Mouse (Mus musculus) spleen, postnatal 4 days (tissue): ENCODE data around the gene Ptpa.
A peak's percentile ranks its signal among the peaks of the same experiment; 100 is the strongest.

Experiments used
- DNase-seq, 2 experiments: peaks; one replicate each; pipeline ENCODE4 v3.0.0; 2022; ENCODE audit warnings: low spot score in 2 of 2

Ptpa gene

DNA sequence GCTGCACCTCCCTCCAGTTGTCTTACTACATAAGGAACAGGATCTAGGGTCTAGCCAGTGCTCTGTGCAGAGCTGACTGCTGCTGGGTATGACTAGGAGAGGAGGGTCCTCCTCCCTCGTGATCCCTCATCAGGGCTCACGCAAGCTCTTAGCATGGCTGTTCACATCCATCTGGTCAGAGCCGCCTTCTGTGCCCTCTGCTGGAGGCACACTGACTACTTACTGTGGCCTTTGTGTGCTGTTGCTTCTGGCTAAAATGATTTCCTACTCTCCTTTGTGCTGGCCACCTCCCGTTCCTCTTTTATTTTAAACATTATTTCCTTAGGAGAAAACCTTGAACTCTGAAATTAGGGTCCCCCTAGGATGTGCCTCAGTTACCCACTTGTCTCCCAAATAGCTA is 21.0 kb downstream of the Ptpa start:
- DNase-seq: no peak

DNA sequence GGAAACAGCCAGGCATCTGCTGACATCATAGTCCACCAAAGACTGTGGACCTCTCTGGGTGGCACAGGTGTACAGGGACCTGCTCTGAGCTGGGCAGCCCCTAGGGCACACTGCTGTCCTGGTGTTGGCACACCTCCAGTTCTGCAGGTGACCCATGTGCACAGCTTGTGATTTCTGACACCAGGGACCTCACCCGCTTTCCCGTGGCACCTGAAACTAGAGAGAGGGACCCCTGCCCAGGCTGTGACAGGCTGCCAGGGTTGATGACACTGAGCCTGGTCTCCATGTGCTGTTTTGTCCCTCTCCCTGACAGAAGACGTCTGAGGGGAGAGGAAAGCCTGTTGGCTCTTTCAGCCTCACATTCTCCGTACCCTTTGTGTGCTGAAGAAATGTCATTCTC is 22.0 kb downstream of the Ptpa start:
- DNase-seq: no peak

DNA sequence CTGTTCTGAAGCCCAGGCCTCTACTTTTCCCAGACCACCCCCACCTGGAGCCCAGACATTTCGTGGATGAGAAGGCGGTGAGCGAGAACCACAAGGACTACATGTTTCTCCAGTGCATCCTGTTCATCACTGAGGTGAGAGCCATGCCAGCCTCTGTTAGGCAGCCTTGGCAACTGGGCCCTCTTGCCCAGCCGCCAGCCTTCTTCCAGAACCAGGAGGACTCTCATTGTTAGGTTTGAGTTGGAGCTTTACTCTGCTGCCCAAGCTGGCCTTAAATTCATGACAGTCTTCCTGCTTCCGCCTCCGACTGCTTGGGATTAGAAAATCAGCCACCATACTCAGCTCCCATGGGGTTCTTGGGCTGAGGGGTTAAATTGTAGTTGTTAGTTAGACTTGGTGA is 23.8 kb downstream of the Ptpa start:
- no peak for DNase-seq

DNA sequence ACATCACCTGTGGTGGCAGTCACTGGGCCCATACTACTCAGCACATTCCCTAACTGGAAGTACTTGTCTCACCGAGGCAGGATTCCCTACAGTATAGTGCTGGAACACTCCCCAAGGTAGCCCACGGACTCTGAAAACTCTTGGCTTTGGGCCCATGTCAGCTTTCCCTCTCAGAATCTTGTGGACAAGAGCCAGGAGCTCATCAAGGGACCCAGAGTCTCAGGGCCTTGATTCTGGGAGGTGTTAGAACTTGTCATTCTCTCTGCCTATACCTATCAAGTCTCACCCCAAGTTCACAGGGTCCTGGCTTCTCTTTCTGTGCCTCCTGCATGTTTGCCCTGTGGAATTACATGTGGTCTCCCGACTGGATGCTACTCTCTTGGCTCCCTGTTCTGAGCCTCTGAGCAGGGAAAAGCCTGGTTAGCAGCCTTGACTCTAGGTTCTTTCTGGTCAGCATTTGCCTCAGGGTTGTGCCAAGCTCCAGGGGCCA is 24.4 kb downstream of the Ptpa start:
- DNase-seq: no peak

DNA sequence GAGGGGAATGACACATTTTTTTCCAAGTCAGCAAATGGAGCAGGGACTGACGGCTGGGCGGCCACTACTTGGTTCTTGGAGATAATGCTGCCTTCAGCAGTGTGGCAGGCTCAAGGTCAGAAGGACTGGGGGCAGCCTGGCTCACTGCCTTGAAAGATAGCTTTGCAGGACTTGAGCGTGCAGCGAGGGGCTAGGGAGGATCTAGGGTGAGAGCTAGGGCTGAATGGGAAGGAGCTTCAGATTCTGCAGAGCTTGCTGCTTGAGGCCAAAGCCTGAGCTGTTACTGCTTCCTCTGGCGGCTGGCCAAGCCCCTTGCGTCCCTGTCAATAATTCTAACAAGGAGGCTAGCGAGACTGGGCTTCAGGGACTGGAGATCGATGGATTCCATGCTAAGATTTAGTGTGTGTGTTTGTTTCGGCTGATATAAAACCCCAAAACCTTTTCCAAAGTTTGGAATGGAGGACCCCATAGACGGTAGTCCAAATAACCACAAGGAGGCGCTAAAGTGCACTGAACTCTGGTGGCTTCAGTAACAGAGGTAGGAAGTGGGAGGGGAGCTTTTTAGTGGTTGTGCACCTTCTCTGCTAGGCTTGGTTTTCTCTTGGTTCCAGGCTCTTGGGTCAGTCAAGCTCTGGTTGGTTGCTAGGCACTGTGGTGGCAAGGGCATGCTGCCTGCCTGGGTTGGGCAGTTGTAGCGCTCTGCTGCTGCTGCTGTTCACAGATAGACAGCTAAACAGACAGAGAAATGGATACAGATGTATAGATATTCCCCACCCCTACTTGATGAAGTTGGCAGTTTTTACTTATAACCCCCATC is 25.1 kb downstream of the Ptpa start:
- peak; percentile 60 to 78 for DNase-seq

DNA sequence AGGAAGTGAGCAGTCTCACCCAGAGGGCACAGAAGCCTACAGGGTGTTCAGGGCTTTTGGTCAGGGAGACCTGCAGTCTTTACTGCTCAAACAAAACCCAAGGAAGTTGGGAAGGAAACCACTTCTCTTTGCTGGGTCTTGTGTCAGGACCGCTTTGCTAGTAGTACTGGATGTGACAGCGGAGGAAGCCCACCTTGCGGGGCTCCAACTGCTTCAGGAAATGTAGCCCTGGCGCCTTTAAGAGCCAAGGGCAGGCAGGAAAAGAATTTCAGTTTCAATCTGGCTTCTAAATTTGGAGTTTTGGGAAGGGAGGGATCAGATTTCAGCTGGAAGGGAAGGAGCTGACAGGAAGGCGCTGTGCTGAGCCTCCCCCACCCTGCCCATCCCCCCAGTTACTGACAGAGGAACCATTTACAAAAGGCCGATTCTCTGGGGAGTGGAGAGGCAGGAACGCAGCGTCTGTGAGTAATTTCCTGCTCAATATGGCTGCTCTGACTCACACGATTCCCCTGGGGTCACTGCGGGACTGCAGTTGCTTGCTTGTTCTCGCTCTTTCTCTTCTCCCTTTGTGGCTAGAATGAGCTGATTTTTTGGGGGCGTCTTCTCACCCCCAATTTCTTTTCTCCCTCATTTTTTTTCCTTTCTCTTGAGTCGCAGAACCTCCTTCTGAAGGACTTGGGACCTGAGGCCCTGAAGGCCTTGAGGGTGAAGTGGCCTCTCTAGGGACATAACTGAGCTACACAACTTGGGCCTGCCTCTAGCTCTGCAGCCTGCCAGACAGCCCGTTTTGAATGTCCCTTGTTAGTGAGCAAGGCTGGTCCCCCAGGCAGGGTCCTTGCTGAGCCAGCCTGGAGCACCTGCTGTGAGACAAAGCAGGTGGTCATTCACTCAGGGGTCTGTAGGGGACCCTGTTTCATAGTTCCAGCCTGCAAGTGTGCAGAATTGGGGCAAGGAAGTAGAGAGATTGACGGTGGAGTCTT is 26.0 kb downstream of the Ptpa start:
- DNase-seq: peak; percentile 60 to 76

DNA sequence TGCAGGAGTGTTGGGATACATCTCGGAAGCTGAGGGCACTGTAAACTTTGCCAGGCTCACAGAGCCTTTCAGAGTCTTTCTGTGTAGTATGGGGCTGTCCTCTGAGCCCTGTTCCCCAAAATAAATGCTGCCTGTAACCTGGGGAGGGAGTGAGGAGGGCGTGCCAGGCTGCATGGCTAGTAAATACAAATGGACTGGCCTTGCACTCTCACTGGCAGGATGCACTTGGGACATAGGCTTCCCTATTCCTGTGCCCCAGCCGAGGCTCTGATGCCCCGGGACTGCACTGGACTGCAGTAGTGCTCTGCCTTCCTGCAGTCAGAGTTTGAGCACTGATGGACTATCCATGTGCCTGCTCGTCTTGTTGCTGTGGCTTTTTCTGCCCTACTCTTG is 26.7 kb downstream of the Ptpa start:
- peak in 1 of 2 experiments; percentile 60 for DNase-seq

DNA sequence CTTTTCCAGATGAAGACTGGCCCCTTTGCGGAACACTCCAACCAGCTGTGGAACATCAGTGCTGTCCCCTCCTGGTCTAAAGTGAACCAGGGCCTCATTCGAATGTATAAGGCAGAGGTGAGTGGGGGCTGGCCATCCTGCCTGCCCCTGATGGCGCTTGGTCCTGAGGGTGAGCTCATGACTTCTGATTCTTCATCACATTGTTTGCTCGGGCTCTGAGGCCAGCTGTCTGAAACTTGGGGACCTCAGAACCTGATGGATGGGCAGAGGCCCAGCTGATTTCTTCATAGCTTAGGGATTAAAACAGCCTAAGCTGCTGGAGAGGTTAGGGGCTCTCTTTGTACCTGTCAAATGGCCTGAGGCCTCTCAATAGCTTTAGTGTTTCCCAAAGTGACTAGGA is 27.4 kb downstream of the Ptpa start:
- no peak for DNase-seq

DNA sequence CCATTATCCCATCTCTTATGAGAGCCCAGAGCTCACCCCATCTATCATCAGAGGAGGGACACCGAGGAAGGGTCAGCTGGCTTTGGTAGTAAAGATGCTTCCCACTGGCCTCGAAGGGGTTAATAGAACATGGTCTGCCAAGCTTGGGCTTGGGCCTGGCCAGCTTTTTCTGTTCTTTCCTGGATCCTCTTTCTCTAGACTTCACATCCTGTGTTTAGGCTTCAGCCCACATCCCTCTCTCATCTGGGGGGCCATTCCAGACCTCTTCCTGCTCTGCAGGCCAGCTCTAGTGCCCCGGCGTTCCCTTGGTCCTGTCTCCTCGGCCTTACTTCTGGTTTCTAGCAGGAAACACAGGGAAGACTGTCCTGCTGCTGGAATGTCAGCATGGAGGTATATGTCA is 28.2 kb downstream of the Ptpa start:
- no peak for DNase-seq

DNA sequence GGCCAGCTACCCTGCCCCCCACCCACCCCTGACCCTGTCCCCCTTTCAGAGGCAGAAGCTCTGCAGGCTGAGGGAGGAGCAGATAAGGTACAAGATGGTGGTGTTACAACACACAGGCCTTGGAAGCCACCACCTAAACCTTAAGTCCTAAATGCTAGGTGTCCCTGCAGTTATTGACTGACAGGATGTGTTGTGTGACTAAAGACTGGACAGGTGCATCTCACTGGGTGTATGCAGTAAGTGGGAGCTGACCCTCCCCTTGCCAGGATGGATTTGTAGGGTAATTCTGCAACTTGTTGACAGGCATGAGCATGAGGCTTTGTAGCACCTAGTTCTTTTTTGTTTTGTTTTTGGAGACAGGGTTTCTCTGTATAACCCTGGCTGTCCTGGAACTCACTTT is 28.6 kb downstream of the Ptpa start:
- no peak for DNase-seq

DNA sequence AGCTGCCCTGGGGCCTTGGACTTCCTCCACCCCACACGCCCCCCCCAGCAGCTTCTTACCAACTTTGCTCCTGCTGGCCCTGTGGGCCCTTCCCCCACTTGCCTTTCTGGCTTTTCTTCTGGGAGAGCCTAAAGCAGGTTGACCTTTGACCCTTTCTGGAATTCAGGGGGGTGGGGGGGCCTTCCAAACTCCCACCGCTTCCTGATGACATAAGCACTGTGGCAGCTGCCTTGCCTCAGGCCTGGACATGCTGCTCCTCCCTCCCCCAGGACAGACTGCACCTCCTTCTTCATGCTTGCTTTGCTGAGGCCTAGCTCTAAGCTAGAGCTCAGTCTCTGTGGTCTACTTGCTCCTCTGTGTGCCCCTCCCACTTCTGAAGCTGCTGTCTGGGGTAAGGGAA is 29.5 kb downstream of the Ptpa start:
- DNase-seq: no peak

DNA sequence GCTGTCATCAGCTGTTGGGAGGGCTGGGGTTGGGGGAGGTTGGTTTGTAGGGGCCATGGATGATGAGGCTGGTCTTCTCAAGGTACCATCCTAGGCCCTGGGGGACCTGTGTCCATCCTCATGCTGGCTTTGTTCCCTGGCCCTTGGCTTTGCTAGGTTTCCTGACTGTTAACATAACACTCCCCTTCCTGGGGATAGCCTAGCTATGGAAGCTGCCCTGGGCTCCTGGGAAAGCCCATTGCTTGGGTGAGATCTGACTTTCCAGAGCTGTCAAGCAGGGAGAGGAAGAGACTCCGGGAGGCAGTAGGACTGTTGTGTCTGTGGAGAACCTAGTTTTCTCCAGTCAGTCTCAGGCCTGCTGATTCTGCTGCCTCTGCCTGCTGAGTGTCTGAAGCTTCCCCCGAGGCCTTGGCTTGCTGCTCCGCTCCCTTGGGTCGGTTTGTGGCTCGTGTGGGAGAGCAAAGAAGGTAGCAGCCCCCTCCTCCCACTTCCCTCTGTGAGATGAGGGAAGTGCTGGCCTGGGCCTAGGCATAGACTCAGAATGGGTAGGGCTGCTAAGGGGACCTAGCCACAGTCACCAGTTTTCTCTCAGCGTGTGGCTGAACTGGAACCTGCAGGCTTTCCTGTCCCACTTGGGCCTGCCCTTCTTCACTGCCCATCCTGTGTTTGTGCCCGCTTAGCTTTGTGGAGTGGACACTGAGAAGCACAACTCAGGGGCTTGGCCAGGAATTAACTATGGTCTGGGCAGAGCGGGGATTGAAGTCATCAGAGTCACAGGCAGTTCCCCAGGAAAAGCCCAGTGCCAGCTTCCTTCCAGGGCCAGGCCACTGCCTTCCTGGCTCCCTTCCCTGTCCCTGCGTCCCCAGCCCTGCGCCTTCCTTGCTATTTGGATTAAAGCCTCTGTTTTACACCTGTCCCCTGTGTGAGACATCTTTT is 31.3 kb downstream of the Ptpa start:
- DNase-seq: peak in 1 of 2 experiments; percentile 60

DNA sequence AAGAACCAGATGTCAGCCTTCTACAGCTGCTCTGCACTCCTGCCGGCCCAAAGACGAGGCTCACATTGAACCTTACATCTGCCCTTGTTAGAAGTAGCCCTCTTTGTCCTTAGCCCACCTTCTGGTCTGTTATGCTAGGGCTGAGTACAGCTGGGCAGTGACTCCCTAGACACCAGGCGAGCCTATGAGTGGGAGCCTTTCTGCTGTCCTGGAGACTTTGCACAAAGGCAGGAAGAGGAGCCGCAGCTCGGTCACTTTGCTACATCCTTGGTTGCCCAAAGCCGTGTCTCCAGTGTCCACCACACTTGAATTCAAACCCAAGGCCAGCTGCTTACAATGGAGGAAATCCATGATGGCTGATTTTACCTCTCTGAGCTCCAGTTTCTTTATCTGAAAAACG is 32.5 kb downstream of the Ptpa start:
- no peak for DNase-seq

DNA sequence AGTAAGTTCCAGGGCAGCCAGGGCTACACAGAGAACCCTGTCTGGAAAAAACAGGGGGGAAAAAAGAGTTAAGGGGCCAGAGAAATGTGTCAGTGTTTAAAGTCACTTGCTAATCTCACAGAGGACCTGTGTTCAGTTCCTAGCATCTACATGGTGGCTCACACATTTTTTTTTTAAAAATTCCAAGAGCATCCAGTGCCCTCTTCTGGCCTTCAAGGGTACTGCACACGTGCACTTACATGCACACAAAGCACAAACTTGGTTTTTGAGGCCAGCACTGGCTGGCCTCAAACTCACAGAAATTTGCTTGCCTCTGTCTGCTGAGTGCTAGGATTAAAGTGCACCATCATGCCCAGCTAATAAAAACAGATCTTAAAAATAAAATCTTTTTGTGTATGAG is 34.7 kb downstream of the Ptpa start:
- DNase-seq: no peak

DNA sequence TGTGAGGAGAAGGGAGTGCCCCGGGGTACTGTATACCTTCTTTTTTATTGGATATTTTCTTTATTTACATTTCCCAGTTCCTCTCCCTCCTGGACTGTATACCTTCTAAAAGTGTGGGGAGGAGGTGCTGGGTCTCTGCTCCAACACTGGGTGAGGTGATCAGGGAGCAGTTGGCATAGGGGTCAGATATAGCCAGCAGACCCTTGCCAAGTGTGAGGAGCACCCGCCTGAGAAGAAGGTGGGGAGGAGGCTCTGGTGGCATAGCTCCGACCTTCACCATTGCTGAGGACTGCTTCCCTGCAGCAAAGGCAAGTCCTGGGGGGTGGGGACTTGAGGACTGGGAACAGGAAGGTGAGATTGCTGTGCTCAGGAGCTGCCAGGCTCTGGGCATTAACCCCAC is 35.7 kb downstream of the Ptpa start:
- no peak for DNase-seq

DNA sequence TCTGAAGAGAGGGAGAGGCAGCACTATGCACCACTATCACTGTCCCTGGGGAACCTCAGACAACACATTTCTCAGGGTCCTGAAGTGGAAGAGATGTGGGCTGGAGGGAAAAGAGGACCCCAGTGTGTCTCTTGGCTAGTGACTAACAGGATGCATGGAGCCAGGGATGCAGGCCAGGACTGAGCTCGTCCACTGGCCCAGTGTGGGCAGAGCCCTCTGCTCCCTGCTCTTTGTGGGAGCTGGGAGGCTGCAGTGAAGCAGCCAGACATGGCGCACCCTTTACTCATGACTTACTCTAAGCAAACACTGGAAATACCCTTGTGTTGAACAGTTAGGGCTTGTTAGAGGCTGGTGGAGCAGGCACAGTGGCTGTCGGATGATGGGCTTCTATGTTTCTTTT is 37.7 kb downstream of the Ptpa start:
- no peak for DNase-seq

DNA sequence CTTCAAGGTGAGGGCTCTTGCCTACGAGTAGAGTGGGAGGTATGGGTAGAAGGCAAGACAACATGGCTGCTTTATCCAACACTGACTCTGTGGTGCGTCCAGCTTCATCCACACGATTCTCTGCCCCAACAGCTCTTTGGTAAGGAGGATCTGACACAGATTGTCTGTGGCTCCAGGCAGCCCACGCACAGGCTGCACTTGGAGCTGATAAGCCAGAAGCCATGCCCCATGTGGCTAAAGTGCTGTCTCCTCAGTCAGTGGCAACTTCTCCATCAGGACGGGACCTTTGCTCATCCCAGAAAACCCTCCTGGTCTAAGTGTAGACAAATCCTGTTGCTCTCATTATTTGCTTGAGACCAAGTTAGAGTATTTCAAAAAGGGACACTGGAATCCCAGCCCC is 38.7 kb downstream of the Ptpa start:
- DNase-seq: no peak

DNA sequence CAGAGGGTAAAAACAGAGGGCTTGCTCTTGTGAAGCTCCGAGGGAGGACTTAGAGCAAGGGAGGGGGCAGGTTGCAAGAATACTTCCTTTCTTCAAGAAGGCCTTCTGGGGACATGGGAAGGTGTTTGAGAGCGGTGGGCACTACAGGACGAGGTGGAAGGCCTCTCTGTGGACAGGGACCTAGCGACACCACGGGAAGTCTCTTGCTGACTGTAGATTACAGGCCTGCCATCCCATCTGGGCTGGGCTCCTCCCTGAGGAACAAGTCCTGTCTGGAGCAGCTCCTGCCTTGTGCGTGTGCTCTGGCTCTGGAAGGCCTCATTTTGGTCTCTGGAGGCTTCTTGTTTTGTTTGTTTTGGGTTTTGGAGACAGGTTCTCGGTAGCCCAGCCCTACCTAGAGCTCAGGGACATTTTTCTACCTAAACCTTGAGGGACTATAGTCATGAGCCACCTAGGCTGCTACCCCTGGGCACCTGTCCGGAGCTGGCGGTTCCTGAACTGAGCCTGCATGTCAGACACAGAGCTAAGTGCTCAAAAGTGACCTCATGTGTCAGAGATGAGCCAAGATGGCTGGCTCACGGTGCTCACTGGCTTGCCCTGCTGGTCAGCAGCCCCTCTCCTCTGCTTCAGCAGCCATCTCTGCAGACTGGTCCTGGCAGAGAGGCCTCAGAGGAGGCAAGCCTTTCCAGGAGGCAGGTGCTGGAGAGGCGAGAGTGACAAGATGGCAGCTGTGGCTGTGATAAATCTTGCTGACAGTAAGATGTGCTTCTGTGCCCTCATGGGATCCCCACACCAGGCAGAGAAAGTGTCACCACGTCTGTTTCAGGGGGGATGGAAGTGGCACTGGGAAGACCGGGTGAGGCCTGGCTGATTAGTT is 40.5 kb downstream of the Ptpa start:
- no peak for DNase-seq

DNA sequence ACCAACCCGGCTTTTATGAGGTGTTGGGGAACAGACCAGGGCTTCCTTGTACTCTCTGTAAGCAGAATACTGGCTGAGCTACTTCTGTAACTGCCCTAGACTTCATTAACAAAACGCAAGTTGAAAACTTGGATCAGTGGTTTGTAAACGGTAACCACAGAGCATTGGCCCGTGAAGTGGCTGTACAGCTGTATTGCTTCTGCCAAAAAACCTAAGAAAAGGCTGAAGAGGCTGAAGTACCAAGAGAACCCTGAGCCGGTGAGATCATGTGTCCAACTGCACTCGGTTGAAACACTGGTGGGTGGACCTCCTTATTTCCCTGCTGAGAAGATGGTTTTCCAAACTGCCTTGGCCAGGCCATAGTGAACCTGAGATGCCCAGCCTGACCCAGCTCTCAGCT is 42.5 kb downstream of the Ptpa start:
- no peak for DNase-seq

DNA sequence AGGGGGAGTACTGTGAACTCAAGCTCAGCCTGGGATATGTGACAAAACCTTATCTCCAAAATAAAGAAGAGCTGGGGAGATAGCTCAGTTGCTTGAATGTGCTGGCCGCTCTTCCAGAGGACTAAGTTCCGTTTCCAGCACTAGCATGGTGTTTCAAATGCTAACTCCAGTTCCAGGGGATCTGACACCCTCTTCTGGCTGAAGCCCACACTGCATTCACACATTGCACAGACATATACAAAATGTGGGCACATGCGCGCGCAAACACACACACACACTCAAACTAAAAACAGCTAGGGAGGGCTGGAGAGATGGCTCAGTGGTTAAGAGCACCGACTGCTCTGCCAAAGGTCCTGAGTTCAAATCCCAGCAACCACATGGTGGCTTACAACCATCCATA is 43.4 kb downstream of the Ptpa start:
- DNase-seq: no peak

DNA sequence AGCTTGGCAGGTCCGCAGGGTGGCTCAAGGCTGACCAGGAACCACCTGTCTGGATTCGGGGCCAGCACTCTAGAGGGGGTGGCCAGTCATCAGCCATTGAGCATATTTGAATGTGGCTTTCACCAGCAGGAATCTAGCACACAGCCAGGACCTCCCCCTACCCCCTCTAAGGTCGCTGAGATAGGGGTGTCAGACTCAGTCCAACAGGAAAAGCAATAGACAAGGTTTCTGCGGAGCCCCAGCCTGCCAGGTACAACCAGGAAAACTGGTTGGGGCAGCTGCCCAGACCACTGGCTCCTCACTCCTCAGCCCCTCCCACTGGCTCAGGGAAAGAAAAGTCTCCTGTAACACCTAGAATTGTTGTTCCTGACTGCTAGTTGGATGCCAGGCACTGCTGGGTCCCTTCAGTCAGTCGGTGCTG is 47.5 kb downstream of the Ptpa start:
- no peak for DNase-seq
